Mouse (Mus musculus) left cerebral cortex, postnatal 14 days (tissue): Measurements from ENCODE around the gene Sv2b. TPM values are rescaled to one million over a fixed set of nuclear protein-coding genes. Genes with fewer than 3 reads are reported as not detected.
"Not testable (repeated sequence)": the region's sequence is repeated elsewhere in the genome, so short reads cannot be mapped to it uniquely, and the experiment has no call there.

Experiments used
- DNase-seq, 2 experiments: peaks; one replicate each; pipeline ENCODE4 v3.0.0; 2021 to 2022; ENCODE audit warnings: low spot score in 2 of 2, mixed read lengths in 1 of 2
- intact Hi-C: fragments of 180-260 bp; cut with DNase I; formaldehyde crosslinking; loops from one replicate; pipeline ENCODE4 v1.15.1; 2025
- total RNA-seq, 2 experiments: library from RNA; stranded (reverse); gene quantifications; 2 replicates each; pipeline ENCODE4 v1.2.3; 2021

Gene Sv2b
- total RNA-seq, 2 experiments from 2014 or later: 327 to 351 TPM

- no peak for DNase-seq
- intact Hi-C loops: no loop called here
These were observed 68.1 kb downstream of the Sv2b start for GRCm38 (mm10) chr7:75240754-75241507.

- no peak for DNase-seq
- intact Hi-C loops: no loop called here
These were observed 72.7 kb downstream of the Sv2b start for GRCm38 (mm10) chr7:75236386-75236785.

- DNase-seq: no peak
- intact Hi-C loops: no loop called here
These were observed 84.9 kb downstream of the Sv2b start for GRCm38 (mm10) chr7:75224206-75224605.

- no peak for DNase-seq
- intact Hi-C loops: no loop called here
These were observed 86.2 kb downstream of the Sv2b start for GRCm38 (mm10) chr7:75222704-75223431.

GRCm38 (mm10) chr7:75220786-75221185 lies 88.3 kb downstream of the Sv2b start:
- no peak for DNase-seq
- intact Hi-C loops: no loop called here

- intact Hi-C loops: no loop called here
- no peak for DNase-seq
These were observed 88.8 kb downstream of the Sv2b start for GRCm38 (mm10) chr7:75220296-75220695.

- intact Hi-C loops: no loop called here
- DNase-seq: no peak
These were observed 92.9 kb downstream of the Sv2b start for GRCm38 (mm10) chr7:75216180-75216579.

- DNase-seq: peak; percentile 45 to 86
- intact Hi-C loops: loop anchor here (5.0 kb wide), 2 partner anchors 43 to 63 kb away; no protein-coding TSS in a partner anchor
These were observed 99.8 kb downstream of the Sv2b start for GRCm38 (mm10) chr7:75209221-75209641.

GRCm38 (mm10) chr7:75207965-75208644 lies 101.0 kb downstream of the Sv2b start:
- intact Hi-C loops: loop anchor here (5.0 kb wide), 2 partner anchors 44 to 64 kb away; no protein-coding TSS in a partner anchor
- peak in 1 of 2 experiments; percentile 50 for DNase-seq

GRCm38 (mm10) chr7:75206671-75207070 lies 102.4 kb downstream of the Sv2b start:
- intact Hi-C loops: loop anchor here (5.0 kb wide), 2 partner anchors 46 to 66 kb away; no protein-coding TSS in a partner anchor
- DNase-seq: no peak

- no peak for DNase-seq
- intact Hi-C loops: loop anchor here (5.0 kb wide), 2 partner anchors 47 to 67 kb away; no protein-coding TSS in a partner anchor
These were observed 103.7 kb downstream of the Sv2b start for GRCm38 (mm10) chr7:75205386-75205785.

- intact Hi-C loops, DNase-seq: not testable (repeated sequence)
These were observed 114.2 kb downstream of the Sv2b start for GRCm38 (mm10) chr7:75194919-75195230.

GRCm38 (mm10) chr7:75194158-75194918 lies 114.7 kb downstream of the Sv2b start:
- DNase-seq: no peak
- intact Hi-C loops: no loop called here

- no peak for DNase-seq
- intact Hi-C loops: no loop called here
These were observed 118.9 kb downstream of the Sv2b start for GRCm38 (mm10) chr7:75190192-75190591.

GRCm38 (mm10) chr7:75175042-75175441 lies 134.0 kb downstream of the Sv2b start:
- no peak for DNase-seq
- intact Hi-C loops: no loop called here

- DNase-seq: no peak
- intact Hi-C loops: no loop called here
These were observed 141.6 kb downstream of the Sv2b start for GRCm38 (mm10) chr7:75167481-75167880.

GRCm38 (mm10) chr7:75147174-75147573 lies 161.9 kb downstream of the Sv2b start:
- intact Hi-C loops: no loop called here
- no peak for DNase-seq

- DNase-seq: no peak
- intact Hi-C loops: no loop called here
These were observed 166.3 kb downstream of the Sv2b start for GRCm38 (mm10) chr7:75142800-75143199.

- peak; percentile 24 to 26 for DNase-seq
- intact Hi-C loops: no loop called here
These were observed 167.0 kb downstream of the Sv2b start for GRCm38 (mm10) chr7:75141919-75142700.
